Mouse (Mus musculus): ENCODE results near the gene Map1b.
A peak's percentile ranks its signal among the peaks of the same experiment; 100 is the strongest.

Map1b gene

DNA sequence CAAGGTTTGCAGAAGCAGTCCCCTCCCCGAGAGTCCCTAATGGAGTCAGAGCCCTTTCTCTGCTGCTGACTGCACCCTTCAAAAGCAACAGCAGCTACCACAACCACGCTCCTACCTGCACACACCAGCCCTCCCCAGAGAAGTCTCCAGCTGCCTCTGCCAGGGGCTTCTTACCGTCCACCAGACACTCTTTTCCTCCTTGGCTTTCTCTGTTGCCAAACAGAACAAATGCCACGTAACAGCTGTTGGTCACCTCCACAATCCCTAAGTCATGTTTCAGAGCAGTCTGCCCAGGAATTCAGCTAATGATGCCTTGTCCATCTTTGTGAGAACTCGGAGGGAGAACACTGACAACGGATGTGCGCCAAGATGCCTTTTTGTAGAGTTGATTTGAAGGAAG, 69.3 kb downstream of the Map1b start:
- DNase-seq (ENCODE audit: low spot score) = no peak

DNA sequence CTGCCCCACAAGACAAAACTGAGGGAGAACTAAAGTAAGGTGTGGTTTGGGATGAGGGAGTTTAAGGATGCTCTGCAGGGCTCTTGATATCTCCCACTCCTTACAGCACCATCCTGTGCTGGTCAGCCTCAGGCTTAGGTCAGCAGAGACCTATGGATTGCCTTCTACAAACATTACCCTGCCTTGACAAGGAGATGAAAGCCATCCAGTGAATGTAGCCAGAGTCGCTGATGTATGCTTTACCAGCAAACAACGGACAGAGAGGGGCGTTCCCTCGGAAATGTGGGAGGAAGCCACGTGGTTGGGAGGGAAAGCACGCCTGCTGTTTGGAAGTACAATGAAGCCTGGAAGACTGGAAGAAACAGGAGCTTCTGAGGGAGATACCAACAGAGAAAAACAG, 71.5 kb downstream of the Map1b start:
- no peak for DNase-seq (ENCODE audit: low spot score)

DNA sequence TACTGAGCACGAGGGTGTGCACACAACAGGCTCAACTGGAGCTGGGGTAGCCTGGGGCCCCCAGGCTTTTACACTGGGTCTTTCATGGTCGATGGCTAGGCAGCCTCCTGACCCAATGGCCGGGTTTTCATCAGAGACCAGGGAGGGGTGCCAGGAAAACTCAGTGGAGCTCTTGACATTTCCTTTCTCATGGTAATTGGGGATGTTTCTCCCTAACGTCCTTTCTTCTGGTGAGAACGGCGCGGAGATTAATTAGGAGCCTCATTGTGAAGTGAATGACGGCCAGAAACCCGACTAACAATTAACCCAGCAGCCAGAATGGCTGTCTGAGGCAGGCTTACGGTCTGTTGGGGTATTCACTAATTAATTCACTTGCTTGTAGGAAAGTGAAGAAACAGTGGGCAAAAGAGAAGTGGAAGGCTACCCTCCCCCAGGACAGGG, 71.9 kb downstream of the Map1b start:
- no peak for DNase-seq (ENCODE audit: low spot score)

- DNase-seq (ENCODE audit: low spot score) = no peak
These were observed 72.7 kb downstream of the Map1b start for GRCm38 (mm10) chr13:99443484-99444175.

DNA sequence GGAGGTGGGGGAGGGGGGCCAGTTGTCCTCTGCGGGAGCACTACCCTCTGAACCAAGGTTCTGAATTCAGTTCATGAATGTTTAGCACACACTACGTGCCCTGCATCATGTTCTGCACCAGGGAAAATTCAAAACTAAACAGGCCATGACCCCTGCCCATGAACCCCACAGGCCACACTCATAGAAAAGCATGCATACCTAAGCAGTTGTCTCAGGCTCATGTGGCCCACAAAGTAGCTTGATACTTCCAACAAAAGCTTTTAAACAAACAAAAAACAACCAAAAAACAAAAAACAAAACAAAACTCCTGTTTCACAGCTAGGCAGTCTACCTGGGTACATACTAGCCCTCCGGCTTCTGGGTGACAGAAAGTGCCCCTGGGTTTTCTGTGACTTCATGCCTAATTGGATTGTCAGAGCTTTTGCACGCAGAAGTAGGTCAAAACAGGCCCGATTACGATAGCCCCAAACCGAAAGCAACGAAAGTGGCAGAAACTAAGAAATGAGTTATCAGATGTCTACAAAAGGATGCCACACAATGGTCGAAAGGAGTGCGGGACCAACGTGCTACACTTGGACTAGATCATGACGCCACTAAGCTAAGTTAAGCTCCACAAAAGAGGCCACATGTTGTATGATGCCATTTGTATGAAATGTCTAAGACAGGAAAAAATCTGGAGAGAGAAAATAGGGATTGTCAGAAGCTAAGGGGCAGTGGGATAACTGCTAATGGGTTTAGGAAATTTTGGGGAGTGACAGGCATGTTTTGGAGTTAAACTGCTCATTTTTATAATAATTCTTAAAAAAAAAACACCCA, 73.7 kb downstream of the Map1b start:
- no peak for DNase-seq (ENCODE audit: low spot score)

- no peak for DNase-seq (ENCODE audit: low spot score)
These were observed 74.5 kb downstream of the Map1b start for GRCm38 (mm10) chr13:99441700-99442433.

- DNase-seq (ENCODE audit: low spot score) = no peak
These were observed 76.1 kb downstream of the Map1b start for GRCm38 (mm10) chr13:99440228-99440627.

- DNase-seq (ENCODE audit: low spot score) = no peak
These were observed 77.0 kb downstream of the Map1b start for GRCm38 (mm10) chr13:99439357-99439756.

GRCm38 (mm10) chr13:99437051-99437450, 79.3 kb downstream of the Map1b start:
- no peak for DNase-seq (ENCODE audit: low spot score)

DNA sequence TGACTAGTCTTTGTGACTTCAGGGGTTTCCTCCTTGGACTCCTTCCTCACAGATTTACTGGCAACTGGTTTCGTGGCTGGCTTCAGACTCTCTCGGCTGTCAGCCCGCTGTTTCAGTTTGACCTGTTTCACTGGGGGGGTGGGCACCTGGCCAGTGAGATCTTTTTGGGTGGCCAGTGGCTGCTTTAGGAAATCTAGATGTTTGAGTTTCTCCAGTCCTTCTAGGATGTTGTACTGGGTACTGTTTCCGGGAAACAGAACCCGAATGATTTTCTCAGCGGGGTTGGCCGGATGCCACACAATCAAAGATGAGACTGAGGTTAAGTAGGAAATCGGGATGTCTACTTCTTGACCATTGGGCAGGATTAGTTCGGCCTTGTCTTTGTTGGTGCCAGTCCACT, 81.8 kb downstream of the Map1b start:
- DNase-seq (ENCODE audit: low spot score) = no peak

DNA sequence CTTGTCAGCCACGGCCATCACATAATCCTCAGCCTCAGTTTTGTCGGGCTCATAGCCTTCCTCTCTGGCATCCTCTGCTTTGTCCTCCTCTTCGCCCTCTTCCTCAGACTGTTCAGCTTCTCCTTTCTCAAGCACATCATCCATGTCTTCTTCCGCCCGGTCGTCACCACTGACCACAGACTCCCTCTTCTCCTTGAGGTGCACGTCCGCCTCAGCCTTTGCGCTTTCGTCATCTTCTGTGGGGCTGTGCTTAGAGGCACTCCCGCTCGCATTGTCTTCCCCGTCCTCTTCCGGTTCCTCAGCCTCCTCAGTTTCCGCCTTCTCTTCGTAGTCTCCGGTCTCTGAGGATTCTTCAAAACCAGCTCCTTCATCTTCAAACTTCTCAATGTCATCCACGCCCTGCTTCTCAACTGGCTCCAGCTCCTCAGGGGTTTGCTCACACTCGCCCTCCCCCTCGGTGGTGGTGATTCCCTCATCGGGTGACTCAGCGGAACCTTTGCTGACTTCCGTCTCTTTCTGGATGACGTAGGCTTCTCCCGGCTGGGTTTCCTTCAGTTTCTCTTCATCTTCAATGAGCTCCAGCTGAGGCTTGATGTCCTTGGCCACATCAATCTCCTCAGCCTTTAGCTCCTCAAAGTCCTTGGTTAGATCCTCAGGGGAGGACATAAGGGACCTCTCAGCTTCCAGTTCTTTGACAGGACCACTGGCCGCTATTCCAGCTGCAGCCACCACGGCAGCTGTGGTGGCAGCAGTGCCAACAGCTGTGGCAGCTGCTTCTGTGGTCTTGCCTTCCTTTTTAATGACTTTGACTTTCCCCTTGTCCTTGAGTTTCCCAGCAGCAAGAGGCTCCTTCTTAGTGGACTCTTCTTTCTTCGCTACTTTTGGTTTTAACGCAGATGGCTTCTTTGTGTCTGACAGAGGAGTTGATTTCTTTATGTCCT, 83.0 kb downstream of the Map1b start:
- no peak for DNase-seq (ENCODE audit: low spot score)

GRCm38 (mm10) chr13:99423581-99423980, 92.8 kb downstream of the Map1b start:
- no peak for DNase-seq (ENCODE audit: low spot score)

DNA sequence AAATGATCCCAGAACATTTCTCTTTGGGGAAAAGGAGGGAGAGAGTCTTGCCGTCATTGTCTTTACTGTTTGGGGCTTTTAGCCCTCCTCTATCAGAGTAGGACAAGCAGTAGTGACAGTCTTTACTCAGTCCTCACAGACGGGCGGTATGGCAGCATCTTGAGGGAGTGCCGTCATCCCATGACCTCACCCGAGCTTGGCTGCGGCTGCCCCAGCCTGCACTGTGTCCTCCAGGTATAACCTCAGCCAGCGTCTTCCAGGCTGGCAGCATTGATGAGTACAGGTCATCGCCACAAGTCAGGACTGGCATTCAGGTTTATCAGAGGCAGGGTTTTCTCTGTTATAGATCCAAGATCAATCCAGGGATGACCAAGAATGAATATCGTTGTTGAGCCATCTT, 99.7 kb downstream of the Map1b start:
- no peak for DNase-seq (ENCODE audit: low spot score)

- no peak for DNase-seq (ENCODE audit: low spot score)
These were observed 102.0 kb downstream of the Map1b start for GRCm38 (mm10) chr13:99414352-99414742.

DNA sequence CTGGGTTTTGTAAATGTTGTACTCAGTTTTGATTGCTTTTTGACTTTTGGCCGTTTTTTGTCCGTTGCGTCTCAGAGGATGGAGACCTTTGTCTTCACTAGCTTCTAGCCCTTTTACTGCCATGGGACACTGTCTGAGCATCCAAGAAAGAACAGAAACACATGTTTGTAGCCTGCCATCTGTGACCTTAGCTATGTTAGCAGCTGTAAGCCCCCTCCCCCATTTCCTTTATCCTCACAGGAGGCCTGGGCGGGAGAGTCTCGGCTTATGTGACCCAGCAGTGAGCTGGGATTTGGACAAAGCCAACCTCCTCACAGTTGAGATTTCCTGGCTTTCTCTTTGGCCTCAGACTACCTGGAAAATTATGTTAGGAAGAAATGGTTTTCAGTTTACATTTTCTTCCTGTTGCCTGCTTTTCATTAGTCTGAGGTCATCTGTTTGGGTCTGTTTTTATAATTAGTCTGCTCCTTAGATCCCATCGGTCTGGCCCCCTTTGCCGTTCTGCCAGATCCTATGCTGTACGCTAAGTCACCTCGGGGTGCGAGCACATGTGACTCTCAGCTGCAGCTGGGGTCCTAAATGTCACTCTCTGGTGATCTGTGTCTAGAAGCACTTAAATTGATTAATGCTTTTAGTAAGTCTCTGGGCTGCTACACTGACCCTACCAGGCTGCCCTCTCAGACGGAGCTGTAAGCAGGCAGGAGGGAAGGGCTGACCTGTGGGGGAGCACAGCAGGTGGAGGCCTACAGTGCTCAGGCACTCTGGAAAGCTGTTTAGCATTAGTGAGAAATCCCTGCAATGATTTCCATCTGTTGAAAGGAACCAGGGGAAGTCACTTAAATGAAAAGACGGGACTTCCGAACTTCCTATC, 102.6 kb downstream of the Map1b start:
- no peak for DNase-seq (ENCODE audit: low spot score)

GRCm38 (mm10) chr13:99412477-99413080, 103.8 kb downstream of the Map1b start:
- peak; percentile 37 for DNase-seq (ENCODE audit: low spot score)

DNA sequence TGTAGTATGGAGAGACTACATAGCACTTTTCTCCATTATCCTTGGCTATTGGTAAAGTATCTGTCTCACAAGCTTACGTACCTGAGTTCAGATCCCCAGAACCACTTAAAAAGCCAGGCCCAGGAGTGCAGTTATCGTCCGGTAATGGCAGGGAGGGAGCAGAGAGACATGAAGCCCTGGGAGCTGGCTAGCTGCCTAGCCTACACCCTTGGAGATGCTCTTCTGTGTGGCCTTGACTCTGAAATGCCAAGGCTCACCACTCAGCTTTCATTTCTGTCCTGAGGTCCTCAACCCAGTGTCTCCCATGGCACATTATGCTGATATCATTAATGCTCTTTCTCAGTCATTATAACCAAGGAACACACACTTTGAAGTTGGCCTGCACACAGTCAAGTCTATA, 104.6 kb downstream of the Map1b start:
- no peak for DNase-seq (ENCODE audit: low spot score)

GRCm38 (mm10) chr13:99410611-99411515, 105.5 kb downstream of the Map1b start:
- DNase-seq (ENCODE audit: low spot score) = no peak

DNA sequence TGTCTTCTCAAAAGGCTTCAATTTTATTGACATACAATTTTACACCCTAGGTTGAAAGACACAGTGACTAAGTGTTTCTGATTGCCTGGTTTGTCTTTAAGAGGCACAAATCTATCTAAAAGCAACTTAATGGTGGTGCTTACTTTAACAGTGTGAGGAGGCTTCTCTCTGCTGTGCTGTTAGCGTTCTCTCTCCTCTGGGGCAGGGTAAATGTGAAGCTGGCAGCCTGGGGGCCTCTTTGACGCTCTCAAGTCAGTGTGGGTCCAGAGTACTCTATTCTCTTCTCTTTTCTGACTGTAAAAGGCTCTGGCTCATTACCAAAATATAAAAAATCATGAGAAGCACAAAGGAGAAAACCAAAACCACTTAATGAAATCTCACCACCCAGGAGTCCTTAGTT, 107.1 kb downstream of the Map1b start:
- DNase-seq (ENCODE audit: low spot score) = no peak

Measured in ovary, postnatal 14 days (tissue).